Mouse (Mus musculus): Measurements from ENCODE around the gene Galc.

DNA sequence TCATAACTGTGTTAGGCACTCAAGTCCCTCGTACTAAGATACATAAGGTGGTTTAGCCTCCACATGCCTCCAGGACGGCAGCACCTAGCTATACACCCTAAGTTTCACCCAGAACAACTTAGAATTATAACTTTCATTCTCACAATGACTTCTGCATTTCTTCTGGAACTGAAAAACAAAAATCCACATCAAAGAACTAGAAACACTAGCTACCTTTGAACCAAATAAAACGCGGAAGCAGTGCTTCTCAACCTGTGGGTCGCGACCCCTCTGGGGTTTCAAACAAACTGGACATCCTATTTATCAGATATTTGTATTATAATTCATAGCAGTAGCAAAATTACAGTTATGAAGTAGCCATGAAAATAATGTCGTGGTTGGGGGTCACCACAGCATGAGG, 45.5 kb downstream of the Galc start:
- TF ChIP-seq CTCF (IDR thresholded peaks at IDR 0.05): no peak
- TF ChIP-seq POLR2A (IDR thresholded peaks at IDR 0.05; ENCODE audit: insufficient read depth, low read depth, low read length): no peak

Measured in heart, adult 2 months (tissue).